Mouse (Mus musculus) limb, embryonic 15.5 days (tissue): ENCODE measurements at regions not wholly inside any gene's neighbourhood (a gene's known extent, or its start where the extent isn't known, plus 50 kb on each side); places are given as distances from the start of the nearest gene placed in this dataset.

Experiments
- ATAC-seq: fragments of 200-750 bp; cut with Nextera tagmentation; 2 replicates; pipeline ENCODE4 v1.8.0; 2017; ENCODE audit warnings: low read depth, moderate TSS enrichment; ENCODE audit not compliant: insufficient number of reproducible peaks, low FRiP score, low TSS enrichment
- H3K27ac ChIP-seq: fragments of 300-500 bp; sonication (generic); 2 replicates; pipeline ENCODE4 v1.5.1; 2015; ENCODE audit warnings: moderate library complexity, mild to moderate bottlenecking, inconsistent platforms
- H3K27me3 ChIP-seq: fragments of 300-500 bp; sonication (generic); 2 replicates; pipeline ENCODE4 v1.6.1; 2015; ENCODE audit warnings: inconsistent platforms
- H3K36me3 ChIP-seq: fragments of 300-500 bp; sonication (generic); 2 replicates; pipeline ENCODE4 v1.6.1; 2015; ENCODE audit warnings: inconsistent platforms
- H3K4me1 ChIP-seq: fragments of 300-500 bp; sonication (generic); 2 replicates; pipeline ENCODE4 v1.6.1; 2015; ENCODE audit warnings: inconsistent platforms
- H3K4me2 ChIP-seq: fragments of 300-500 bp; sonication (generic); 2 replicates; pipeline ENCODE4 v1.6.1; 2015; ENCODE audit warnings: mild to moderate bottlenecking, inconsistent platforms
- H3K4me3 ChIP-seq: fragments of 300-500 bp; sonication (generic); 2 replicates; pipeline ENCODE4 v1.5.1; 2015; ENCODE audit warnings: mild to moderate bottlenecking, inconsistent platforms
- H3K9ac ChIP-seq: fragments of 300-500 bp; sonication (generic); 2 replicates; pipeline ENCODE4 v1.6.1; 2015; ENCODE audit warnings: inconsistent platforms
- H3K9me3 ChIP-seq: fragments of 300-500 bp; sonication (generic); 2 replicates; pipeline ENCODE4 v1.6.1; 2016; ENCODE audit warnings: inconsistent platforms
- WGBS: fragments of 180-500 bp; shearing (Covaris S2); methylation state at CpG from one replicate; pipeline ENCODE4 v1.1.7; 2015; 5-methylcytosine and 5-hydroxymethylcytosine counted together

GRCm38 (mm10) chr6:143477396-143477795, 310.4 kb downstream of the Etnk1 start:
- Histone ChIP-seq H3K27me3 (no peaks in the 10 kb centered on the region), H3K4me2 (no peak overlapping the region), H3K9me3 (no peaks in the 10 kb centered on the region), H3K4me1 (no peaks in the 10 kb centered on the region), H3K9ac (no peak overlapping the region), H3K4me3 (no peak overlapping the region), H3K27ac (no peak overlapping the region), H3K36me3 (no peaks in the 10 kb centered on the region)
- 92% methylated on average over 2 of the region's 2 CpGs for WGBS
- no peak for ATAC-seq

- H3K4me1 ChIP-seq, result no peaks in the 10 kb centered on the region
- ATAC-seq, result no peak
- WGBS, result 60% methylated on average over 7 of the region's 7 CpGs
- no peaks in the 10 kb centered on the region for H3K36me3 ChIP-seq
- no peak overlapping the region for H3K27ac ChIP-seq
- no peak overlapping the region for H3K9ac ChIP-seq
- no peak overlapping the region for H3K4me2 ChIP-seq
- H3K4me3 ChIP-seq, result no peak overlapping the region
- H3K27me3 ChIP-seq, result no peaks in the 10 kb centered on the region
- no peaks in the 10 kb centered on the region for H3K9me3 ChIP-seq
Measured at GRCm38 (mm10) chr6:143479239-143479638, 312.2 kb downstream of the Etnk1 start.

- no peaks in the 10 kb centered on the region for H3K4me1 ChIP-seq
- WGBS, result 63% methylated on average over 6 of the region's 6 CpGs
- no peak overlapping the region for H3K9ac ChIP-seq
- no peak overlapping the region for H3K4me3 ChIP-seq
- no peaks in the 10 kb centered on the region for H3K36me3 ChIP-seq
- no peak overlapping the region for H3K27ac ChIP-seq
- H3K4me2 ChIP-seq, result no peak overlapping the region
- H3K27me3 ChIP-seq, result no peaks in the 10 kb centered on the region
- ATAC-seq, result no peak
- H3K9me3 ChIP-seq, result no peaks in the 10 kb centered on the region
Measured at GRCm38 (mm10) chr6:143479701-143480388, 312.8 kb downstream of the Etnk1 start.

GRCm38 (mm10) chr6:143482272-143482671, 315.3 kb downstream of the Etnk1 start:
- Histone ChIP-seq H3K4me2 (no peak overlapping the region), H3K9me3 (no peaks in the 10 kb centered on the region), H3K27ac (no peak overlapping the region), H3K4me3 (no peak overlapping the region), H3K9ac (no peak overlapping the region), H3K36me3 (no peaks in the 10 kb centered on the region), H3K4me1 (no peaks in the 10 kb centered on the region), H3K27me3 (no peaks in the 10 kb centered on the region)
- no peak for ATAC-seq
- WGBS, result 84% methylated on average over 4 of the region's 4 CpGs

- Histone ChIP-seq H3K9me3 (no peaks in the 10 kb centered on the region), H3K36me3 (no peaks in the 10 kb centered on the region), H3K27me3 (no peaks in the 10 kb centered on the region), H3K27ac (no peak overlapping the region), H3K4me2 (no peak overlapping the region), H3K4me3 (no peak overlapping the region), H3K9ac (no peak overlapping the region), H3K4me1 (no peaks in the 10 kb centered on the region)
- 84% methylated on average over 6 of the region's 6 CpGs for WGBS
- no peak for ATAC-seq
Measured at GRCm38 (mm10) chr6:143482868-143483267, 315.8 kb downstream of the Etnk1 start.

GRCm38 (mm10) chr6:143484941-143485340, 317.9 kb downstream of the Etnk1 start:
- Histone ChIP-seq H3K36me3 (no peaks in the 10 kb centered on the region), H3K27me3 (no peaks in the 10 kb centered on the region), H3K9ac (no peak overlapping the region), H3K9me3 (no peaks in the 10 kb centered on the region), H3K27ac (no peak overlapping the region), H3K4me2 (no peak overlapping the region), H3K4me3 (no peak overlapping the region), H3K4me1 (no peaks in the 10 kb centered on the region)
- WGBS, result 93% methylated on average over 6 of the region's 6 CpGs
- no peak for ATAC-seq

GRCm38 (mm10) chr6:143487003-143487402, 320.0 kb downstream of the Etnk1 start:
- H3K27me3 ChIP-seq, result no peaks in the 10 kb centered on the region
- H3K9ac ChIP-seq, result no peak overlapping the region
- no peaks in the 10 kb centered on the region for H3K36me3 ChIP-seq
- WGBS, result 80% methylated on average over 10 of the region's 10 CpGs
- no peaks in the 10 kb centered on the region for H3K4me1 ChIP-seq
- no peak overlapping the region for H3K4me3 ChIP-seq
- H3K27ac ChIP-seq, result no peak overlapping the region
- ATAC-seq, result no peak
- no peak overlapping the region for H3K4me2 ChIP-seq
- H3K9me3 ChIP-seq, result no peaks in the 10 kb centered on the region

- no peaks in the 10 kb centered on the region for H3K36me3 ChIP-seq
- H3K4me2 ChIP-seq, result no peak overlapping the region
- 97% methylated on average over 6 of the region's 6 CpGs for WGBS
- no peaks in the 10 kb centered on the region for H3K4me1 ChIP-seq
- H3K9ac ChIP-seq, result no peak overlapping the region
- H3K9me3 ChIP-seq, result no peaks in the 10 kb centered on the region
- no peak overlapping the region for H3K4me3 ChIP-seq
- peaks cover 12% of the 10 kb centered on the region; the same call in 1 of the 2 replicates for H3K27me3 ChIP-seq
- no peak overlapping the region for H3K27ac ChIP-seq
- ATAC-seq, result no peak
Measured at GRCm38 (mm10) chr6:143490019-143490418, 323.0 kb downstream of the Etnk1 start.

- Histone ChIP-seq H3K9me3 (no peaks in the 10 kb centered on the region), H3K4me2 (no peak overlapping the region), H3K4me1 (no peaks in the 10 kb centered on the region), H3K27ac (no peak overlapping the region), H3K4me3 (no peak overlapping the region), H3K36me3 (no peaks in the 10 kb centered on the region), H3K9ac (no peak overlapping the region), H3K27me3 (peaks cover 13% of the 10 kb centered on the region; the same call in 1 of the 2 replicates)
- no peak for ATAC-seq
- WGBS, result 92% methylated on average over 5 of the region's 5 CpGs
Measured at GRCm38 (mm10) chr6:143491380-143491779, 324.4 kb downstream of the Etnk1 start.

- no peak overlapping the region for H3K9ac ChIP-seq
- no peak overlapping the region for H3K27ac ChIP-seq
- no peak overlapping the region for H3K4me3 ChIP-seq
- H3K36me3 ChIP-seq, result no peaks in the 10 kb centered on the region
- H3K4me1 ChIP-seq, result peaks cover under 1% of the 10 kb centered on the region; the same call in 1 of the 2 replicates
- H3K9me3 ChIP-seq, result no peaks in the 10 kb centered on the region
- no peak overlapping the region for H3K4me2 ChIP-seq
- no peak for ATAC-seq
- H3K27me3 ChIP-seq, result peaks cover 26% of the 10 kb centered on the region
- 85% methylated on average over 3 of the region's 3 CpGs for WGBS
Measured at GRCm38 (mm10) chr6:143493543-143493942, 326.5 kb downstream of the Etnk1 start.

GRCm38 (mm10) chr6:143494341-143494740, 327.3 kb downstream of the Etnk1 start:
- no peak overlapping the region for H3K4me3 ChIP-seq
- peaks cover 34% of the 10 kb centered on the region for H3K27me3 ChIP-seq
- no peak for ATAC-seq
- WGBS, result 78% methylated on average over 11 of the region's 11 CpGs
- H3K9ac ChIP-seq, result no peak overlapping the region
- H3K4me1 ChIP-seq, result peaks cover 9% of the 10 kb centered on the region; the same call in 1 of the 2 replicates
- H3K4me2 ChIP-seq, result no peak overlapping the region
- H3K27ac ChIP-seq, result no peak overlapping the region
- no peaks in the 10 kb centered on the region for H3K9me3 ChIP-seq
- no peaks in the 10 kb centered on the region for H3K36me3 ChIP-seq

- H3K4me1 ChIP-seq, result peaks cover 13% of the 10 kb centered on the region; the same call in 1 of the 2 replicates
- ATAC-seq, result no peak
- 75% methylated on average over 7 of the region's 7 CpGs for WGBS
Measured at GRCm38 (mm10) chr6:143494886-143495285, 327.9 kb downstream of the Etnk1 start.

GRCm38 (mm10) chr6:143498764-143499163, 331.7 kb downstream of the Etnk1 start:
- Histone ChIP-seq H3K27ac (no peak overlapping the region), H3K4me2 (peak overlapping the region; percentile 30)
- WGBS, result 38% methylated on average over 14 of the region's 14 CpGs

More at GRCm38 (mm10) chr6:143494886-143495285, 327.9 kb downstream of the Etnk1 start:
- Histone ChIP-seq H3K27ac (no peak overlapping the region), H3K9me3 (no peaks in the 10 kb centered on the region), H3K4me3 (no peak overlapping the region), H3K36me3 (no peaks in the 10 kb centered on the region), H3K27me3 (peaks cover 34% of the 10 kb centered on the region), H3K4me2 (no peak overlapping the region), H3K9ac (no peak overlapping the region)

More at GRCm38 (mm10) chr6:143498764-143499163, 331.7 kb downstream of the Etnk1 start:
- no peaks in the 10 kb centered on the region for H3K9me3 ChIP-seq
- peaks cover 48% of the 10 kb centered on the region for H3K27me3 ChIP-seq
- H3K4me1 ChIP-seq, result peaks cover 19% of the 10 kb centered on the region
- H3K4me3 ChIP-seq, result no peak overlapping the region
- no peak for ATAC-seq
- H3K36me3 ChIP-seq, result no peaks in the 10 kb centered on the region
- no peak overlapping the region for H3K9ac ChIP-seq
